Mouse (Mus musculus) mature B cell (primary cell): ENCODE data around the gene Ccr1l1.

ENCODE experiments used
- in situ Hi-C: fragments of 300-500 bp; cut with MboI; formaldehyde crosslinking; loops from 2 replicates; pipeline ENCODE4 v1.14.3; 2019

Ccr1l1 gene

DNA sequence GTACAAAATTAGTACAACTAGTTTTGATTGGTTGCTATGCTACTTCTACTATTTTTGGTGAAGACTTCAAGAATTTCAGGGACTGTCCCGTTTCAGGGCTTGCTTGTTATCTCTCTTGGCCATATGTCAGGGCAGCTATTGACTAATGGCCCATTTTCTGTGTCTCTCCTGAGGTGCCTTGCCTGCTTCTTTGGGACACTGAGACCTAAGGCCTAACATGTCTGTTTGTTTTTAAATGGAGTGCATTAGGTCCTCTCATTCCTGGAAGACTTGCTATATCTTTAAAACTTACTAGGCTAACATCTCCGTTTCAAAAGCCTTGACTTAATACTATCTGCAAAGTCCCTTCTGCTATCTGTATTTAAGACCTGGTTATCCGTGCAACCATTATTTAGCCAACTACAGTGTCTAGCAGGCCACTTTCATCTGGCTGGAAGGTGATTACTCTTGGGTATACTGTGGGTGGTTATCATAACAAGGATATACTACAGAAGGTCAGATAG lies 20.2 kb downstream of the Ccr1l1 start:
- in situ Hi-C loops = no loop called here

DNA sequence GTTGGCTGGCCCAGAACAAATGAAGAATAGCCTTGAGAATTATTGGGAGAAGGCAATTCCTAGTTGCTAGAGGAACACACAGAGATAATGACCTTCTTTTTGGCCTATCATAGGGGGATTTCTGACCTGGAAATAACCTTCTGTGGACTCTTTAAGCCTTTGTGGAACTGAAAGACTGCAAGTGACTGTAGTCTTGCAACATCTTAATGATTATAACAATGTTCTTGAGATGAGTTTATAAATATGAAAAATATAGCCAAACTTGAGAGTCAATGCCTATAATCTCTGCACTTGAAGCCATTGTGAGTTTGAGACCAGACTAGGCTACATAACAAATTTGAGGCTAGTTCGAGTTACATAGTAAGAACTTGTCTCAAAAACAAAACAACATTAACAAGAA lies 21.3 kb downstream of the Ccr1l1 start:
- in situ Hi-C loops = no loop called here

DNA sequence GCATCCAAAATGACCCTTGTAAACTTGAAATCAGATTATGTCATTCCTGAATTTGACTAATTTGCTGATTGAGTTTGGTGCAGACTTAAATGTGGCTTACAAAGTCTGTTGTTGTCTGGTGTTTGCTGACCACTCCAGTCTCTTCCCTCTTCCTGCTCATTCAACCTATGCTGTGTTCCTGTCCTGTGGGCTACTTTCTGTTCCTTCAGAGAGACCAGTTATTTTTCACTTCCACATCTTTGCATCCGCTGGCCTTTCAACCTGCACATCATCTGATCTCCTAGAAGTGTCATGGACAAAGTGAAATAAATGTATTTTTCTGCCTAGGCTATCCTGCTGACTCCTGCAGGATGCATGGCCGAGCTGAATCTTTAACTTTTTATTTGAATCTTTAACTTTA lies 24.7 kb downstream of the Ccr1l1 start:
- in situ Hi-C loops = no loop called here

DNA sequence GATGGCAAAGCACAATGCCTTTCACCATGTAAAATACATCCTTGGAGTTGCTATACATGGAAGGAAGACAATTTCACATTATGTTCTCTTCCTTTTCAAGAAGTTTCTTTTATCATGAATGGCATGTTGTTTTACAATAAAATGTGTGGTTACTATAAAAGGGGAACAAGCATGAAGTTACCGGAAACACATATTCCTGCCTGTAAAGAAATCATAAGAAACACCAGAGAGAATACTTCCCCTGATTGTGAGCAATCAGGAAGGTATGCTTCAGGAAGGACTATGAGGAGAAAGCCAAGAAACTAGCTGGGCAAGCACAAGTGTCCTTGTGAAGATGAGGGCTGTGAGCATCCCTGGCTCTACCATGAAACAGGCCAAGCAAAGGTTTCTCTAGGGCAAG lies 27.0 kb downstream of the Ccr1l1 start:
- in situ Hi-C loops = no loop called here

DNA sequence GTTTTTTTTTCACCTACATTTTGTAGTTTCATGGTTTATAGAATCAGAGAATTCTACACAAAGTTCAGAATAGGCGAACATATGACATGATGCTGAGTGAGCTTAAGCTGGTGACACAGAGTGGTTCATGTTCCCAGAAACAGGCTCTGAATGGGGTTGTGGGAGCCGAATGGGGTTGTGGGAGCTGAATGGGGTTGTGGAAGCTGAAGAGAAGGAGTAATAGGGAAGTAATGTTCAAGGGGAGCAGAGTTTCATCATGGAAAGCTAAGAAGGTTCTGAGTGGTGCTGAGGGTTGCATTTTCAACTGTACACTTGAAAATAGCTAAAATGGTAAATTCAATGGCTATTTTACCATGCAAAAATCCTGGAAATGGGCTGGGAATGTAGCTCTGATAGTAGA lies 28.8 kb downstream of the Ccr1l1 start:
- in situ Hi-C loops = no loop called here

DNA sequence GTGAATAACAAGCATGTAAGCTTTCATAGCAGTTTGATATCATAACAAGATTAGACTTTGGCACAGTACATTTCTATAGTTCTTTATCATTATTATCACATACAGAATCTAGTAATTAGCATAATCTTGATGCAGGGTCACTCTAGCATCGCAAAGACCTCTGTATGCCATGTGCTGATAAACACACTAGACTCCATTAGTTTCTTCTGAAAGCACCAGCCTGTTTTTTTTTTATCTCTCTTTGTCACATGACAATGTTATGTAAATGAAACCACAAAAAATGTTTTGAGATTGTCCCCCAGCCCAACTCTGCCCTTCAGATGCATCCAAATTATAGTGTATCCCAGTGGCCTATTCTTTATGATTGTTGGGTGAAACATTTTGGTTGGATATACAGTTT lies 30.4 kb downstream of the Ccr1l1 start:
- in situ Hi-C loops = no loop called here

DNA sequence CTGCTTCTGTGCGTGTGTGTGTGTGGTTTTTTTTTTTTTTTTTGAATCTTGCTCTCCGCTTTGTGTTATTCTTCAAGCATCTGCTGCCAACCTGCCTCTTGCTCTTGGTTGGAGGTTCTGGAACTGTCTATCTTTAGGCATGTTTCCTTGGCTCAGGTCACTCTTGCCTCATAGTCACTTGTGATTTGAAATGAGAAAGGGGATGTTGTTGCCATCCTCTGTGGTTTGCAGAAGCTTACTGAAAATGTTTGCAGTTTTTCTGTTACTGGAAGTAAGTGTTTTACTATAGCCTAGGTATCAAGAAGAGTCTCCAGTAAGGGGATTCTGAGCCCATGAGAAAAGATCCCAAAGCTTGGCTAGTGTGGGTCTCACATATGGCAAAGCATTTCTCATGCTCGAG lies 36.2 kb downstream of the Ccr1l1 start:
- in situ Hi-C loops = no loop called here

DNA sequence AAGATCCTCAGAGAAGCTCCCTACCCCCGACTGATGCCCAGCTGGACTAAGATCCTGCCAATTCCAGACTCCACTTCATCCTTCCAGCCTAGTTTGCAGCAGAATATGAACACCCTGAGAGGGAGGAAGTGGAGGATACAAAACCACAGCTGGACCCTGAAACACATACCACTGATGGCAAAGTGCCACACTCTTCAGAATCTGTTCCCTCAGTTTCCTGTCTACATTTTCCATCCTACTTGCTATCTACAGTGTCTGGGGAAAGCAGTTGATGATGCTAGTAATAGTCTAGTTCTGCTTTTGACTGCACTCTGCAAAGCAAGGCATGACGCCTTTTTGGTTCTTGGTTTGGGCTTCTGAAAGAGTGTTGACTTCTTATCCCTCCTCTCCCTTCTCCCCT lies 36.9 kb downstream of the Ccr1l1 start:
- in situ Hi-C loops = no loop called here

DNA sequence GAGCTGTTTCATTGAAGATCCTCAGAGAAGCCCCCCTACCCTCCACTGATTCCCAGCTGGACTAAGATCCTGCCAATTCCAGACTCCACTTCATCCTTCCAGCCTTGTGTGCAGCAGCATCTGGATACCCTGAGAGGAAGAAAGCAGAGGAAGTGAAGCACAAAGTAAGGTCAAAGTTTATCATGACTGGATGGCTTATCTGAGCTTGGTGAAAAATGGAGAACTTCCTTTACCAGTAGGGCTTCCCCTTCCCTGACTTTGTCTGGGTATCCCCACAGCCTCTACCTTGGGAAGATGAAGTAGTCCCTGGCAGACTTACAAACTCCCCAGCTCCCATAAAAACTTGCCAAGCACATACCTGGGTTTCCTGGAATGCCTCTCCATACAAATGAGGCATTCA lies 37.6 kb downstream of the Ccr1l1 start:
- in situ Hi-C loops = no loop called here

DNA sequence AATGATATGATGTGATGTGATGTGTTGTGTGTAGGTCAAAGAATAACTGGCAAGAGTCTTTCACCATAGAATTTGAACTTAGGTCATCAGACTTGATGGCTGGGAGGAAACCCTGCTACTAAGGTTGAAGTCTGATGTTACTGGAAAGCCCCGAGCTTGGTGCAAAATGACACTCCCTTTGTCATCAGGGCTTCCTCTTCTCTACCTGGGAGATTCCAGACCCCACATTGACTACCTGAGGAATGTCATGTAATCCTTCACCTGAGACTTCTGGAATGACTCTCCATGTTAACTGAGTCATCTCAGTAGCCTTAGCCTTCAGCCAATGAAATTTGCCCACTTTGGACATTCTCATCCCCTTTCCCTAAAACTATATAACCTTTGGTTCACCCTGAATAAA lies 38.0 kb downstream of the Ccr1l1 start:
- in situ Hi-C loops = no loop called here

DNA sequence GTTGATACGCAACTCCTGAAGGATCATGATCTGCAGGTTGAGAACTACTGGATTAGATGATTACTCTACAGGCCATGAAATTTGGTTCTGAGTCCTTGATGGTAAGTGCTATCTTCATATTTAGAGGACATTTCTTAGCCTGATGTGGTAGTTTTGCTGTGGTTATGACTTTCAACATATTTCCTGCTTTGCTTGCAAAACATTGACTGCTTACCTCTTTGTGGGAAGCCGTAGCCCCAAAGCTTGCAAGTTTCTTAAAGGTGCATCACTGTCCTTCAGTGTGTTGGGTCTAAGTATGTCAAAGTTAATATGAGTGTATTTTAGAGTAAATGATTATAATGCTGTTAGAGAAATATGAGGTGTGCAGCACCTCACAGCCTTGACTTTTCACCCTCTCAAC lies 40.2 kb downstream of the Ccr1l1 start:
- in situ Hi-C loops = no loop called here

DNA sequence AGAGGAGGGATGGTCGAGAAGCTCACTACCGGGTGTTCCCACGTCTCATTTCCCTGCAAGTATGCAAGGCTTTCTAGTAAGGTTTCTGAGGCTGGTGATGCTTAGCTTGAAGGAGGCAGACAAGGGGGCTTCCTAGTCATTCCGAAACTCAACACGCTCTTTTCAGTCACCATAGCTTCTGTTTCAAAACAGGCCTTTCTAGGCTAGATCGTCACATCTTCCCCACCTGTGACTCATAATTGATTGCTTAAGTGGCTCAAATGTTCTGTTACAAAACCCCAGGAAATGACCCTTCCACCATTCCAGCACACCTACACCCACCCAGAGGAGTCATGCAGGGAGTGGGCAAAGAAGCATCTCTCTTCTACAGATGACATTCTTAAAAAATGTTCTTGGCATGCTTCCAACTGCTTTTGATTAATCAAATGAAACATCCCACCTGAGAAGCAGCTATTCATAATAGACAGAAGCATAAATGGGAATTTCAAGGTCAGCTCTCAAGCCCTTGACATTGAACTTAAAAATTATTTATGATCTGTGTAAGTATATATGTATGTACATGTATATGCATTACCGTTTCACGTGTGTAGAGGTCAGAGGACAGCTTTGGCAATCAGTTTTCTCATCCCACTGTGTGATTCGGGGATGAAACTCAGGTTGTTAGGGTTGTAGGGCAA lies 41.5 kb downstream of the Ccr1l1 start:
- in situ Hi-C loops = no loop called here

DNA sequence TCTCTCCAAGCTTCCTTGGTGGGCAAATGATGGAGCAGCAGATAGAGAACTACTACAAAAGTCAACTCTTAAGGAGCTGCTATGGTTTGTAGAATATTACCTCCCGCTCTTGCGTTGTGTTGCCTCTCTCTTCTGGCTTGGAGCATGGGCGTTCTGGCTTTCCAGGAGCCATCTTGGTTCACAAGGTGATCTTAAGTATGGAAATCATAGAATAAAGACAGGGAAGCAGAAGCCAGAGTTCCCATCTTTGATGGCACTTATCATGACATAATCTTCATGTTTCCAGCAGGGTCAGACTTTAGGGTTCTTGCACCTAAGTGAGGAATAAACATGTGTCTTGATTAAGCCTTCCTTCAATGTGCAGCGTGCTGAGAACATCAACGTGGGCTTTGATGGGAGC lies 42.4 kb downstream of the Ccr1l1 start:
- in situ Hi-C loops = no loop called here

DNA sequence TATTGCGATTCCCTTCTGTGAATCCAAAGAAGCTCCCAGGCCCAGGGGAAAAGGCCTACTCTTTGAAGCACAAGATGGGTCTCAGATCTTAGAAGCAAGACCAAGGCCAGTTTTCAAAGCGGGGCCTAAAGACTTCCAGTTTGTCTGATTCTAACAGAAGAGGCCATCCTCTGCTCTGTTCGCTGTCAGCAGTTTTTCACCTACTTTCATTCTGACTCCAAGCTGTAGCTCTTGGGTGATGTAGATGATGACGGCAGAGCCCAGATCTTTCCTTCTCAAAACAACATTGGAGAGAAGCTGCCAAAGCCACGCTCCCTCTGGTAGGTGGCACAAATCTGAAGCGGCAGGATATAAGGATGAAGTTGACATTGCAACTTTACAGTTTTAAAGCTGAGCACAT lies 42.9 kb downstream of the Ccr1l1 start:
- in situ Hi-C loops = no loop called here

DNA sequence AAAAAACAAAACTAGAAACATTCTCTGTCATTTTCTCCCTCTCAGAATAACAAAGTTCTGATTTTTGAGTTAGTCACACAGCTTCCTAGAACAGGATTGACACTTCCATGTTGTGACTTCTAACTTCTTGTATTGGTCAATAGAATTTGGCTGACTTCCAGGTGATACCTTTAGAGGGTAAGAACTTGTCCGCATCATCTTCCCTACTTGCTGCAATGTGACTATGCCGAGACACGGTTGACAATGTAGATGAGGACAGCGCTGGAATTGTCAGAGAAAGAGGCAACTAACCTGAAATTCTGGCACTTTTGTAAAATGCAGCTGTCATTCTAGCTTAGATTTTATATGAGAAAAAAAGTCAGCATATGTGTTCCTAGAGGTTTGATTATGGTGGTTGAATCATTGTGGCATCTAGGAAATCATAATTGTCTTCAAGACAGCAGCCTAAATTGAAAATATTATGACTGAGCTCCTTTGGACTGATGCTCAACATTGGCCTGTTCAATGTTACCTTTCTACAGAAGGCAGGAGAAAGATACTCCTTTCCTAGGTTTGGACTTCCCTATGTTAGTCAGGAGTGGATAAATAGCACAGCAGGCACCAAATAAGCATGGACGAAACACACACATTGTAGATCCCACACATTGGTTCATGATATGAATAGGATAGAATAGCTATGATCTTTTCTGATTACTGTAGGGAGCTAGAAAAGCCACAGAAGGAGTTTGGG lies 44.3 kb downstream of the Ccr1l1 start:
- in situ Hi-C loops = no loop called here

DNA sequence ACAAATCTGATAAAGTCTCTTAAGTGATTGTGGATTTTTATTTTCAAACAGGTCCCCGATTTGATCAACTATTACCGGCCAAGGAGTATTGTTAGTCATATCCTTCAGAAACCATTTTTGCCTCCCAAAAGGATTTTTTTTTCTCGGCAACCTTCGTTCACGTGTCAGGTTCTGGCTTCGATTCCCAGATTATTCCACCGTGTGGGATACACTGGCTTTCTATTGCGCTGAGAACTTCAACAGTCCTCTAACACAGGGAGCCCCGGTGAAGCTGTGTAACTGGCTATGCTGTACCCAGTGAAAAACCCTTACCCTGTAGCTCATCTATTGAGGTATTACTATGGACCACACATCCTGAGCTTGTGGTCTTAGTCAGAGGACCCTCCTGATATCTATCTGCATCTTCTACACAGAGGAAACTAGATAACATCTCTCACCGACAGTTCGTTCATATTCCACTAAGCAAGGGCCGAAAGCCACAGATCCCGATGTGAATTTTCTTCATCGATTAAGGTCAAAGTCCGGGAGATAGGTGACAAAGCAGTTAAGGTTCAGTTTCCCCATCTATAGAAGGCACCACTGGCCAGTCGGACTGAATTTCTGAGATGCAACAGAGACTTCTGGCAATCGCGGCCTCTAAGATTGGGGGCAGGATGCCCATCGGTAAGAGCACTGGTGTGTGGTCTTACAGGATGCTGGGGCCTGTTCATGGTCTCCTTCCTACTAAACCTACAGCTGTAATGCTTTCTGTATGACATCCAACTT lies 45.1 kb downstream of the Ccr1l1 start:
- in situ Hi-C loops = no loop called here

DNA sequence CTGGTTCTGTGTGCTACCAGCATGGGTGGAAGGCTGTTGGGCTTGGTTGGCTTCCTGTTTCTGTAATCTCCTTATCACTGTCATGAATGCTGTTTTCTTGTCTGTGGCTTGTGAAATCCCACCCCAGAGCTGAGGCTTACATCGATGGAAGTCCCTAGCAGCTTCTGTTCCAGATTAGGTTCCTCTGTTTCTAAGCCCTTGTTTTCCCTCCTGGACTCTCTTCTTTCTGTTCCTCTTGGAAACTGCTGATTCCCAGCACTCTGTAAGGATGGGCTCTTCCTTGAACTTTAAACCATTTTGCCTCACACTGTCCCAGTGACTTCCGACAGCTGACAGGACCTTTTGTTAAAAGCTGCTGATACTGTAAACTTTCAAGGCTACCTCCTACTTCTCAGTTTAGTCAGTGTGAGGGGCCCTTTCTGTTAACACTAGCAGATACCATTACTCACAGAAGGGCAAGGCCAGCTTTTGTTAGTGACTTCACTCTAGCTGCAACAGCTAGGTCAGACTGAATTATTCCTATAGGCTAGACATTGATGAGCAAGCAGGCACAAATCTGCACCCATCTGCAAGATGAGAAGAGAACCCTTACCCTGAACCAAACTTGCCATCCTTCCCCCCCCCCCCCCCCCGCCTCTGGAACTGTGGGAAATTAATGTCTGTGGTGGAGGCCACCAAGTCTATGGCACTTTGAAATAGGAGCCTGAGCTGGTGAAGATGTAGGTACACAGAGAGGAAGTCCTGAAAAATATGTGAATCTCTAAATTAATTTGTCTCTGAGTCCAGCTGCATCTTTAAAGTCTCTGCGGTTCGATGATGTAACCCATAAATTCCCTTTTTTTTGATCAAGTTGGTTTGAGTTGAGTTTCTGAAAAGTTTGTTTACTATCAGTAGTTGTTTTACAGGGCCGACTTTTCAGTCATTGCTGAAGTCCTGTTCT lies 46.2 kb downstream of the Ccr1l1 start:
- in situ Hi-C loops = no loop called here

DNA sequence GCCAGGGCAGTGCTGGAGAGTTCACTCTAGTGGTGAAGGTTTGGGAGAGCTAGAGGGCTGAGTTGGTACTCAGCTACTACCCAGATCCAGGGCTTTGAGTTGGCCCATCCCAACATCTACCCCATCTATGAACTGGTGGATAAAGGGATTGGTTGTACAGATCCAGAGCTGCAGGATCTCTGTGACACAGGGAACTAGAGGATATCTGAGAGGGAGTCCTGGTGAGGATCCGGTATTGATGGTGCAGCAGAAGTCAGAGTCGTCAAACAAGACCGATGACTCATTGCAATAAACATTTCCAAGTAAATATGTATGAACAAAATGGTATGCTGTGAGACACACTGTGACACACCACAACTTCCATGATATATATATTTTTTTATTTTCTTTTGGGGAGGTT lies 47.3 kb downstream of the Ccr1l1 start:
- in situ Hi-C loops = no loop called here

DNA sequence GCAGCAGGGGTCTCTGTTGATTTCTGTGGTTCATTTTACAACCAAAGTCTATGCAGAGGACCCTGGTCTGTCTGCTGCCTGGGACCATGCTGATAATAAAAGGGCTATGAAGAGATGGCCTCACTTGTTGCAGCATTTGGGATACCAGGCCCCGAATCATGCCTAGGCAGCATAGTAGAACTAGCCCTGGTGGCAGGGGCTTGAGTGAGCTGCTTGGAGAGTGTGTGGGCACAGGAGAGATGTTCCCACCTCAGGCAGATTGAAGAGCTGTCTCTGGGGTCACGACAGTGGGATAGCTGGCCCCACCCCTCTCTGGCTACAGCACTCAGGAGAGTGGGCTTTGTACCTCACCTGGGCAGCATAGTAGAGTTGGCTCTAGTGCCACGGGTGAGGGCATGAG lies 47.7 kb downstream of the Ccr1l1 start:
- in situ Hi-C loops = no loop called here

DNA sequence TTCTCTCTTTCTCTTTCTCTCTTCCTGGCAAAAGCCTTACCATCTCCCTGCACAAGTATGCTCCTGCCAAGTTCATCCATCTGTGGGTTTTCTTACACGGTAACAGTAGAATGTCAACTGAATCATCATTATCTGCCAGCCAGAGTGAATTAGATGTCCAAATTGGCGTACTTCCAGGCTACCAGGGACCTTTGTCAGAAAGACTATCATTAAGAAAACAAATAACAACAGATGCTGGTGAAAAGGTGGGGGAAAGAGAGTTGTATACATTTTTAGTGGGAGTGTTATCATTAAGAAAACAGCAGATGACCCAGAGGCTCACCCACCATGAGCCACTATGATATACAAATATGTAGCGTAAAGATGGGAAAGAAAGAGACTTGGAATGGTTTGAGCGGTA lies 48.3 kb downstream of the Ccr1l1 start:
- in situ Hi-C loops = no loop called here

DNA sequence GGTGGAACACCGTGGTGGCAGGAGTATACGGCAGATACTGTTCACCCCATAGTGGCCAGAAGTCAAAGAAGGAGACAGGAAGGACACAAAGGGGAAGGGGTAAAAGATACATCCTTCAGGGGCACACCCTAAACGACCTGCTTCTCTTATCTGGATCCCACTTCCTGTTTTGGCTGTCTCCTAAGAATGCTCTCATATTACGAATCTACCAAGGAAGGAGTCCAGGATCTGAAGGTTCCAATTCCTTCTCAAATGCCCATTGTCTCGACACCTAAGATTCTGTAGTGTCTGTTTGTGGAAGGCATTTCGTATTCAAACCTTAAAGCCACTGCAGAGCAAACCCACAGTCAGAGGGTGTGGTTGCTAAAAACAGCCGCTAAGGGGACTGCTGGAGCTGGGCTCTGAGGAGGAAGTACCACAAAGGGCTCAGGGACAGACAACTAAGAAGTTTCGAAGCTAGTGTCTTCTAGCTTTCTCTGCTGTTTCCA lies 49.4 kb downstream of the Ccr1l1 start:
- in situ Hi-C loops = no loop called here
